Mouse (Mus musculus) erythroblast, embryonic 14.5 days (primary cell): Measurements from ENCODE around the gene Mccc2.

Experiments used
- GATA1 ChIP-seq: IDR thresholded peaks from 2 replicates; pipeline ENCODE4 v1.6.1; 2012; ENCODE audit warnings: low read length, inconsistent platforms, mixed read lengths
- TAL1 ChIP-seq: IDR thresholded peaks from 3 replicates; pipeline ENCODE4 v1.6.1; 2012; ENCODE audit warnings: low read length, inconsistent platforms, mixed read lengths

DNA sequence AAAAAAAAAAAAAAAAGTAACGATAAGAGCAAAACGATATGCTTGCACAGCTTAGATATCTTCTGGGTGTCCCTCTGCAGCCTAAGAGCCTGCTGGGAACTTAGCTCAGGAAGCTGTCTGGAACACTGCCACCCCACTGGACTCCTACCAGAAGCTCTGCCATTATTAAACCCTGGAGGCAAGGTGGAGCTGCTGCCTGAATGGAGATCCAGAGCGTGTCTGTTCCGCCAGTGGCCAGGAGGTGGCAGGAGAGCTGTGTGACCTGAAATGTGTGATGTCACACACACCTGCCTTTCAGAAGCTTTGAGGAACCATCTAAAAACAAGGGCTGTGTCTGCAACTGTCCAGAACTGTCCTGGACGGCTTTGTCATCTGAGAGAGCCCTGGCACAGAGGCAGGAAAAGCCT lies 13.6 kb downstream of the Mccc2 start:
- TF ChIP-seq GATA1 (no peak), TAL1 (no peak)
